Mouse (Mus musculus): ENCODE measurements around the gene Phldb2.

- TF ChIP-seq CTCF (conservative IDR thresholded peaks at IDR 0.05; ENCODE audit: insufficient read depth, insufficient read length, low read depth, low read length) = no peak
- no peak for TF ChIP-seq POLR2A (IDR thresholded peaks at IDR 0.05; ENCODE audit: low read depth, low read length)
Observed at GRCm38 (mm10) chr16:45723172-45723901, 230.1 kb downstream of the Phldb2 start.
